Mouse (Mus musculus) neural tube, embryonic 11.5 days (tissue): ENCODE results near the gene Nek7. TPM values are rescaled to one million over a fixed set of nuclear protein-coding genes. Genes with fewer than 3 reads are reported as not detected.

Source experiments
- ATAC-seq: fragments of 200-750 bp; cut with Nextera tagmentation; 2 replicates; pipeline ENCODE4 v1.8.0; 2017; ENCODE audit warnings: moderate number of reproducible peaks, mild to moderate bottlenecking, moderate TSS enrichment, moderate library complexity; ENCODE audit not compliant: insufficient read depth, low FRiP score, low TSS enrichment
- DNase-seq: peaks from one replicate; pipeline ENCODE4 v3.0.0-alpha.2; 2015; ENCODE audit warnings: low spot score
- H3K27ac ChIP-seq: fragments of 300-500 bp; sonication (generic); 2 replicates; pipeline ENCODE4 v1.5.1; 2014; ENCODE audit warnings: low read depth, mild to moderate bottlenecking, low read length
- H3K27me3 ChIP-seq: fragments of 300-500 bp; sonication (generic); 2 replicates; pipeline ENCODE4 v1.6.1; 2014; ENCODE audit warnings: mild to moderate bottlenecking, low read length, mixed read lengths; ENCODE audit not compliant: control insufficient read depth, insufficient read depth
- H3K36me3 ChIP-seq: fragments of 300-500 bp; sonication (generic); 2 replicates; pipeline ENCODE4 v1.6.1; 2014; ENCODE audit warnings: mild to moderate bottlenecking, low read length, moderate library complexity, mixed read lengths; ENCODE audit not compliant: control insufficient read depth, insufficient read depth
- H3K4me1 ChIP-seq: fragments of 300-500 bp; sonication (generic); 2 replicates; pipeline ENCODE4 v1.6.1; 2014; ENCODE audit warnings: low read length, mixed read lengths; ENCODE audit not compliant: control insufficient read depth, insufficient read depth
- H3K4me2 ChIP-seq: fragments of 300-500 bp; sonication (generic); 2 replicates; pipeline ENCODE4 v1.6.1; 2014; ENCODE audit warnings: low read depth, mild to moderate bottlenecking, moderate library complexity
- H3K4me3 ChIP-seq: fragments of 300-500 bp; sonication (generic); 2 replicates; pipeline ENCODE4 v1.5.1; 2014; ENCODE audit warnings: low read depth, low read length
- H3K9ac ChIP-seq: fragments of 300-500 bp; sonication (generic); 2 replicates; pipeline ENCODE4 v1.6.1; 2014; ENCODE audit warnings: mild to moderate bottlenecking, low read length
- H3K9me3 ChIP-seq: fragments of 300-500 bp; sonication (generic); 2 replicates; pipeline ENCODE4 v1.6.1; 2016; ENCODE audit warnings: low read length; ENCODE audit not compliant: control insufficient read depth
- WGBS: fragments of 180-500 bp; shearing (Covaris S2); extraction: QIAGEN DNeasy Blood & Tissue Kit; methylation state at CpG from one replicate; pipeline ENCODE4 v1.1.7; 2014; 5-methylcytosine and 5-hydroxymethylcytosine counted together
- polyA plus RNA-seq: library from polyadenylated mRNA; unstranded; fragments of >200 nt; fragmentation: Nextera tagmentation; extraction: Ambion mirVana; gene quantifications from 2 replicates; pipeline ENCODE4 v1.2.1, GENCODE M21; 2014

Nek7 gene
- polyA plus RNA-seq, 1 experiment from 2014 or later, result 23.4 TPM

- H3K36me3 ChIP-seq, result no peaks in the 10 kb centered on the region
- 98% methylated on average over 2 of the region's 2 CpGs for WGBS
- no peak overlapping the region for H3K27ac ChIP-seq
- no peaks in the 10 kb centered on the region for H3K9me3 ChIP-seq
- H3K27me3 ChIP-seq, result no peaks in the 10 kb centered on the region
- no peak overlapping the region for H3K4me2 ChIP-seq
- no peak overlapping the region for H3K9ac ChIP-seq
- no peak for ATAC-seq
- no peak overlapping the region for H3K4me3 ChIP-seq
- no peaks in the 10 kb centered on the region; the same call in 1 of the 2 replicates for H3K4me1 ChIP-seq
- DNase-seq, result no peak
Observed at GRCm38 (mm10) chr1:138584423-138585013, 35.4 kb downstream of the Nek7 start.

GRCm38 (mm10) chr1:138582225-138582624 is 37.7 kb downstream of the Nek7 start:
- Histone ChIP-seq H3K4me1 (no peaks in the 10 kb centered on the region; the same call in 1 of the 2 replicates), H3K36me3 (no peaks in the 10 kb centered on the region), H3K4me3 (no peak overlapping the region), H3K27ac (no peak overlapping the region), H3K4me2 (no peak overlapping the region), H3K27me3 (no peaks in the 10 kb centered on the region), H3K9me3 (no peaks in the 10 kb centered on the region), H3K9ac (no peak overlapping the region)
- ATAC-seq (no peak), DNase-seq (no peak)
- 88% methylated on average over 7 of the region's 7 CpGs for WGBS

GRCm38 (mm10) chr1:138579822-138580492 is 40.0 kb downstream of the Nek7 start:
- H3K27ac ChIP-seq, result no peak overlapping the region
- ATAC-seq (no peak; the same call in 1 of the 2 replicates), DNase-seq (no peak)
- H3K9ac ChIP-seq, result no peak overlapping the region
- H3K4me1 ChIP-seq, result no peaks in the 10 kb centered on the region; the same call in 1 of the 2 replicates
- H3K9me3 ChIP-seq, result no peaks in the 10 kb centered on the region
- H3K4me3 ChIP-seq, result no peak overlapping the region
- H3K4me2 ChIP-seq, result no peak overlapping the region
- no peaks in the 10 kb centered on the region for H3K36me3 ChIP-seq
- no peaks in the 10 kb centered on the region for H3K27me3 ChIP-seq
- 67% methylated on average over 11 of the region's 11 CpGs for WGBS

- no peak overlapping the region for H3K4me2 ChIP-seq
- no peak overlapping the region for H3K9ac ChIP-seq
- ATAC-seq (no peak), DNase-seq (no peak)
- no peak overlapping the region for H3K4me3 ChIP-seq
- H3K4me1 ChIP-seq, result no peaks in the 10 kb centered on the region; the same call in 1 of the 2 replicates
- no peaks in the 10 kb centered on the region for H3K36me3 ChIP-seq
- H3K27me3 ChIP-seq, result no peaks in the 10 kb centered on the region
- H3K9me3 ChIP-seq, result no peaks in the 10 kb centered on the region
- no peak overlapping the region for H3K27ac ChIP-seq
- 84% methylated on average over 7 of the region's 7 CpGs for WGBS
Observed at GRCm38 (mm10) chr1:138579207-138579606, 40.7 kb downstream of the Nek7 start.

GRCm38 (mm10) chr1:138576803-138577202 is 43.1 kb downstream of the Nek7 start:
- Histone ChIP-seq H3K27me3 (no peaks in the 10 kb centered on the region), H3K4me2 (no peak overlapping the region), H3K4me1 (no peaks in the 10 kb centered on the region; the same call in 1 of the 2 replicates), H3K4me3 (no peak overlapping the region), H3K36me3 (no peaks in the 10 kb centered on the region), H3K9me3 (no peaks in the 10 kb centered on the region), H3K9ac (no peak overlapping the region), H3K27ac (no peak overlapping the region)
- ATAC-seq (no peak), DNase-seq (peak; percentile 31)
- WGBS, result 81% methylated on average over 7 of the region's 7 CpGs

GRCm38 (mm10) chr1:138576066-138576697 is 43.8 kb downstream of the Nek7 start:
- H3K27ac ChIP-seq, result no peak overlapping the region
- H3K4me1 ChIP-seq, result no peaks in the 10 kb centered on the region; the same call in 1 of the 2 replicates
- H3K9ac ChIP-seq, result no peak overlapping the region
- H3K4me2 ChIP-seq, result no peak overlapping the region
- DNase-seq (no peak), ATAC-seq (no peak)
- no peak overlapping the region for H3K4me3 ChIP-seq
- no peaks in the 10 kb centered on the region for H3K9me3 ChIP-seq
- no peaks in the 10 kb centered on the region for H3K36me3 ChIP-seq
- H3K27me3 ChIP-seq, result no peaks in the 10 kb centered on the region
- 94% methylated on average over 8 of the region's 8 CpGs for WGBS

- Histone ChIP-seq H3K9ac (no peak overlapping the region), H3K36me3 (no peaks in the 10 kb centered on the region), H3K27ac (no peak overlapping the region), H3K9me3 (no peaks in the 10 kb centered on the region), H3K4me1 (peaks cover 3% of the 10 kb centered on the region; the same call in 1 of the 2 replicates), H3K27me3 (no peaks in the 10 kb centered on the region), H3K4me2 (no peak overlapping the region), H3K4me3 (no peak overlapping the region)
- DNase-seq (no peak), ATAC-seq (no peak)
- WGBS, result 69% methylated on average over 2 of the region's 2 CpGs
Observed at GRCm38 (mm10) chr1:138575629-138576028, 44.3 kb downstream of the Nek7 start.

- Histone ChIP-seq H3K9ac (peak overlapping the region; percentile 39; the same call in 1 of the 2 replicates), H3K27me3 (no peaks in the 10 kb centered on the region), H3K36me3 (no peaks in the 10 kb centered on the region), H3K4me3 (no peak overlapping the region), H3K4me2 (peak overlapping the region; percentile 22; the same call in 1 of the 2 replicates), H3K4me1 (0 out of 2 replicates have a peak, but pooled peaks cover 3% of the 10 kb centered on the region), H3K27ac (no peak overlapping the region), H3K9me3 (no peaks in the 10 kb centered on the region)
- WGBS, result 38% methylated on average over 22 of the region's 22 CpGs
- ATAC-seq (peak; percentile 63), DNase-seq (peak; percentile 52)
Observed at GRCm38 (mm10) chr1:138571565-138572361, 48.2 kb downstream of the Nek7 start.
